In genomic region chr14:18468611-18469010, GRCm38 (mm10) we compare ENCODE assay signal across 12 mouse cellular contexts.
DNase-seq lines count a peak whose midpoint lies in the region; ATAC-seq lines count a peak whose summit lies in the region.
"Had no signal": no experiment of that assay in that cellular context is flagged by ENCODE, and none has a peak within 500 bp of the region (broad histone marks: within the 10 kb centered on the region; RNA-seq: fewer than 3 reads in every experiment).

No protein-coding gene starts in this region.

- no peaks in the 10 kb centered on the region for H3K27me3 ChIP-seq in embryonic facial prominence, embryonic 14.5 days (replicated peaks; ENCODE audit: control insufficient read depth, insufficient read depth, low read length)
- 0 out of 2 replicates have a peak, but pooled peaks cover under 1% of the 10 kb centered on the region for H3K27me3 ChIP-seq in embryonic facial prominence, embryonic 10.5 days (replicated peaks; ENCODE audit: low read depth, poor library complexity, severe bottlenecking)
- H3K27me3 ChIP-seq: embryonic facial prominence, embryonic 15.5 days; liver, embryonic 15.5 days had no signal

- peak; percentile 38 for DNase-seq in embryonic facial prominence, embryonic 14.5 days (ENCODE audit: low spot score)
- DNase-seq in embryonic facial prominence, embryonic 10.5 days (ENCODE audit: low spot score) = no peak
- peak; percentile 15 for DNase-seq in lung, postnatal 10 days
- no peak for DNase-seq in lung, postnatal 4 days
- peak; percentile 69 for DNase-seq in fibroblast of lung, adult 2 months (ENCODE audit: low read depth)
- peak; percentile 16 for DNase-seq in ovary, postnatal 36 days (ENCODE audit: low spot score)
- DNase-seq in layer of hippocampus, adult 9-11 months = no peak
- no peak for DNase-seq in embryo, embryonic 10 days (ENCODE audit: low spot score)
- DNase-seq: kidney, adult 18-20 months had no signal

- no peaks in the 10 kb centered on the region for H3K36me3 ChIP-seq in embryonic facial prominence, embryonic 14.5 days (ENCODE audit: control insufficient read depth, insufficient read depth, low read length)
- H3K36me3 ChIP-seq in embryonic facial prominence, embryonic 10.5 days (replicated peaks) = no peaks in the 10 kb centered on the region
- H3K36me3 ChIP-seq: embryonic facial prominence, embryonic 15.5 days; liver, embryonic 15.5 days had no signal

- H3K9me3 ChIP-seq in embryonic facial prominence, embryonic 14.5 days (ENCODE audit: control insufficient read depth, low read length) = no peaks in the 10 kb centered on the region
- H3K9me3 ChIP-seq in embryonic facial prominence, embryonic 10.5 days = no peaks in the 10 kb centered on the region
- H3K9me3 ChIP-seq: embryonic facial prominence, embryonic 15.5 days; liver, embryonic 15.5 days had no signal

- no peak overlapping the region for H3K27ac ChIP-seq in embryonic facial prominence, embryonic 14.5 days (replicated peaks; ENCODE audit: low read depth, low read length)
- H3K27ac ChIP-seq in embryonic facial prominence, embryonic 10.5 days (replicated peaks) = no peak overlapping the region
- H3K27ac ChIP-seq: embryonic facial prominence, embryonic 15.5 days; liver, embryonic 15.5 days had no signal

- no peak for ATAC-seq in embryonic facial prominence, embryonic 14.5 days (ENCODE audit: low read depth)

- no peaks in the 10 kb centered on the region for H3K4me1 ChIP-seq in embryonic facial prominence, embryonic 14.5 days (ENCODE audit: control insufficient read depth, insufficient read depth, low read length)
- no peaks in the 10 kb centered on the region for H3K4me1 ChIP-seq in embryonic facial prominence, embryonic 10.5 days
- H3K4me1 ChIP-seq: liver, embryonic 15.5 days had no signal

- H3K4me3 ChIP-seq in embryonic facial prominence, embryonic 14.5 days (ENCODE audit: low read depth, low read length) = no peak overlapping the region
- no peak overlapping the region for H3K4me3 ChIP-seq in embryonic facial prominence, embryonic 10.5 days
- H3K4me3 ChIP-seq: embryonic facial prominence, embryonic 15.5 days; liver, embryonic 15.5 days; myocyte had no signal

- 62% methylated on average over 3 of the region's 3 CpGs for WGBS in embryonic facial prominence, embryonic 14.5 days
- WGBS in embryonic facial prominence, embryonic 10.5 days = 84% methylated on average over 3 of the region's 3 CpGs

- no peak overlapping the region for H3K4me2 ChIP-seq in embryonic facial prominence, embryonic 14.5 days (ENCODE audit: low read depth, low read length)
- H3K4me2 ChIP-seq: embryonic facial prominence, embryonic 15.5 days; liver, embryonic 15.5 days had no signal

- no peak overlapping the region for H3K9ac ChIP-seq in embryonic facial prominence, embryonic 14.5 days (ENCODE audit: low read depth, low read length)
- H3K9ac ChIP-seq: embryonic facial prominence, embryonic 15.5 days; liver, embryonic 15.5 days had no signal

Comparison
In these comparisons a context has a peak if more than half of its experiments do, and no peak if none do; other contexts are left out.
1. DNase-seq: peak in embryonic facial prominence, embryonic 14.5 days (single experiment), lung, postnatal 10 days (single experiment), fibroblast of lung, adult 2 months (single experiment) and ovary, postnatal 36 days (single experiment); none in embryonic facial prominence, embryonic 10.5 days (single experiment), lung, postnatal 4 days (0 of 2), layer of hippocampus, adult 9-11 months (single experiment) and embryo, embryonic 10 days (single experiment).